Mouse (Mus musculus) spleen, postnatal 4 days (tissue): ENCODE results near the gene Cep57l1.

Experiments used
- DNase-seq, 2 experiments: peaks; one replicate each; pipeline ENCODE4 v3.0.0; 2022; ENCODE audit warnings: low spot score in 2 of 2

Cep57l1 gene

DNA sequence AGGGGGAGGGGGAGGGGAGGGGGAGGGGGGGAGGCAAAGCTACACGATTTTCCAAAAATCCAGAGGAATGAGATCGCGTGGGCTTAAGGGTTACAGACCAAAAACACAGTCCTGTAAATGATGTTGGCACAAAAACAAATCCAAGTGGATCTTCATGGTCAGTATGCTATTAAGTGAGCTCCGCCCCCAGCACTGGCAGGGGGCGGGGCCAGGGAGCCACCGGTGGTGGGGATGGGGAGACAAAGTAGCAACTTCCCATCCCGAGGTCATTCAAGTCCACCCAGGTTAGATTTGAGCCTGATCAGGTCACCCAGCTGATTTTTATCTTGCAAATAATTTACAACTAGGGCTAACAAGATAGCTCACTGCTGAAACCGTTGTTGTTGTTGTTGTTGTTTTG, 132.3 kb downstream of the Cep57l1 start:
- no peak for DNase-seq

- no peak for DNase-seq
Observed at GRCm38 (mm10) chr10:41676661-41677061, 133.0 kb downstream of the Cep57l1 start.

DNA sequence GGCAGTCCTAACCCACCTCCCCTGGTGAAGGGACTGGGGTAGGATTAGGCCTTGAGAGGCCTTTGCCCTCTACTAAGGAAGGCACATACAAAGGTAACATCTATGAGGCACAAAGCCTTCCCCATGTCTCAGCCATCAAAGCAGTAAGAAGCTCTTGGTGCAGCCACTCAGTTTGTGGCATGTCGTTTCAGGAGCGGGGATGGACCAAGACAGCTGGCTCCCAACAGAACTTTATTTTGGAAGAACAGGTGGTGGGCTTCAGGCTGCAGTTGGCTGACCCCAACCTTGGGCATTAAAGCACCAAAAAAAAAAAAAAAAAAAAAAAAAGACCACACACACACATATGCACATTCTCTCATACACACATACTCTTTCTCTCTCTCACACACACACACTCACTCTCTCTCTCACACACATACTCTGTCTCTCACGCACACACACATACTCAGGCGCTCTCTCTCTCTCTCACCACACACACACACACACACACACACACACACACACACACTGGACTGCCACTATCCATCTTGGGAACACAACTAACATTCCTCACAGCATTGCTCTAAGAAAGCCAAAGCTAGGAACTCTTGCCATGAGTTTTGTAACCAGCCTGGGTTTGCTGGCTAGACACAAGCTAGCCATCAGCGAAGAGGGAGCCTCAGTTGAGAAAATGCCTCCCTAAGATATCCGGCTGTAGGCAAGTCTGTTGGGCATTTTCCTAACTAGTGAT, 133.7 kb downstream of the Cep57l1 start:
- DNase-seq: no peak

GRCm38 (mm10) chr10:41675243-41675642, 134.4 kb downstream of the Cep57l1 start:
- no peak for DNase-seq

DNA sequence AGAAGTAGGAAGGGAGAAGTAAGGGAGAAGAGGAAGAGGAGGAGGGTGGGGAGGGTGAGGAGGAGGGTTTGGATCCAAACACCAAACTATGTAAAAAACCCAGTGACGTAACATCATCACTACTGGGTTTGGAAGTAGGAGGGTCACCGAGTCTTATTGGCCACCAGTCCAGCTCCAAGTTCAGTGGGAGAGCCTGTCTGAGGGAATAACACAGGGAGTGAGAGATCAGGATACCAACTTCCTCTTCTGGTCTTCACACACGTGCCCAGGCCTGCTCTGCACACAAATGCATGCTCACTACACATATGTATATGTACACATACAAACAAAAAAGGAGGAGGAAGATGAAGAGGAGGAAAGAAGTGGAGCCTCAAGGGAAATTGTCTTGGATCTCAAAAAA, 135.3 kb downstream of the Cep57l1 start:
- DNase-seq: no peak

DNA sequence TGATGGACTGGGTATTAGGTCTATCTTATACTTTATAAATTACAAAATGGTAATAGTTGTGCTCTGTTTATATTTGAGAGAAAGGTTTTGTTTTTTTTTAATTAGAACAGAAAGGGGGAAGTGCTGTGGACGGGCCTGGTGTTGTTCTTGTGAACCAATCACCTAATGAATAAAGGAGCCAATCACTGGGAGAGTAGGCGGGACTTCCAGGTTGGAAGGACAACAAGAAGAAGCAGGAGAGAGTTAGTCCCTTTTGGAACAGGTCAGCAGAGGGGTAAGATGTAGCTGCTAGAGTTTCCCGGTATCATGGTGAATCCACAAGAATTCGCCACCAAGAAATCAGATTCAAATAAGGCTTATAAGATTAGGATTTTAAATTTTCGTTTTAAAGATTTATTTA, 139.5 kb downstream of the Cep57l1 start:
- DNase-seq: no peak
